Mouse (Mus musculus): Measurements from ENCODE around the gene Zmynd15. TPM values are rescaled to one million over a fixed set of nuclear protein-coding genes. Genes with fewer than 3 reads are reported as not detected.
"Not testable (repeated sequence)": the region's sequence is repeated elsewhere in the genome, so short reads cannot be mapped to it uniquely, and the experiment has no call there.

The Zmynd15 gene
- total and polyA plus RNA-seq, 3 experiments: 0.14 TPM; not detected in 2

DNA sequence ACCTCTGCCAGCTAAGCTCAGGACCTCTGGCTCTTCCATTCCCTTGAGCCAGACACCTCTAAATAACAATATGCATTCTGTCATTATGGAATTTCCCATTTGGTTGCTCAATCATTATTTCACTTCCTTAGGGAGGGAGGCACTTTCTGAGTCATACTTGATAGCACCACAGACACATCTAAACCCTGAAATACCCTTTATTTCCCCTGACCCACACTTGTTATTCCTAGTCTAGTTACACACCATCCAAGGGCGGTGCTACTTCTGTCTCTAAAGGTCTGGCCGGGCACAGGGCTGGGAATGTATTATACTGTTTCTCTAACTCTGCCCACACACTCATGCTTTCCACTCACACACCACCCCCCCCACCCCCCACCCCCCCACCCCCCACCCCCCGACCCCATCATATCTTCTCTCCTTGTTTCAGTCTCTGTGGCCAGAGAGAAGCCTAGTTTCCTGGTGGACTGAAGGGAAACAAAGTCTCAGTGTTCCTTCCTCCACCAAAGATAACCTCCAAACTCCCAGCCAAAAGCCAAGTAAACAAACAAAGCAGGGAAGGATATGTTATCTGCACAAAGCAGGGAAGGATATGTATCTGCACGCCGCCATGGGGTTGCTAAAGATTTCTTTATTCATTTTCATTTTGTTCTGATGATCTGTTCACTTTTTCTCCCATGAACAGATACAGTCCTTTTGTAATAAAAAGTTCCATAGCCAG is 8.8 kb downstream of the Zmynd15 start:
- no peak for DNase-seq (ENCODE audit: low read depth, low spot score)
- no peaks in the 10 kb centered on the region for H3K79me2 ChIP-seq (ENCODE audit: control insufficient read depth, insufficient read depth, low read length, poor library complexity)
- peaks cover 0 to 5% of the 10 kb centered on the region in 2 experiments; a peak in 2 of 4 replicates for H3K36me3 ChIP-seq (ENCODE audit: control insufficient read depth in 1 of 2, insufficient read depth in 2 of 2, low read length in 2 of 2)
- H3K9me3 ChIP-seq (replicated peaks; ENCODE audit: insufficient read depth, low read length): no peaks in the 10 kb centered on the region
- H3K27ac ChIP-seq (ENCODE audit: control insufficient read depth, low read depth, low read length): no peak overlapping the region
- H3K4me3 ChIP-seq (ENCODE audit: control insufficient read depth in 1 of 2, insufficient read depth in 1 of 2, low read depth in 2 of 2, low read length in 2 of 2): no peak overlapping the region
- peaks cover under 1 to 3% of the 10 kb centered on the region in 2 experiments for H3K27me3 ChIP-seq (ENCODE audit: control insufficient read depth in 1 of 2, insufficient read depth in 2 of 2, low read length in 2 of 2)
- peaks cover 0 to 6% of the 10 kb centered on the region in 2 experiments; a peak in 2 of 4 replicates for H3K4me1 ChIP-seq (ENCODE audit: control insufficient read depth in 1 of 2, insufficient read depth in 2 of 2, low read length in 2 of 2)
- no peak overlapping the region for H3K9ac ChIP-seq (ENCODE audit: control insufficient read depth, low read depth, low read length, poor library complexity, severe bottlenecking)
- no peak for TF ChIP-seq CTCF (IDR thresholded peaks at IDR 0.05 in 2 of 3, conservative IDR thresholded peaks at IDR 0.05 in 1 of 3; ENCODE audit: control insufficient read depth in 1 of 3, insufficient read depth in 1 of 3, low read depth in 2 of 3, low read length in 3 of 3, poor library complexity in 1 of 3, severe bottlenecking in 1 of 3)

GRCm38 (mm10) chr11:70469764-70470163 is 10.5 kb downstream of the Zmynd15 start:
- Histone ChIP-seq H3K36me3 (ENCODE audit: control insufficient read depth in 1 of 2, insufficient read depth in 2 of 2, low read length in 2 of 2) (peaks cover 0 to 9% of the 10 kb centered on the region in 2 experiments; a peak in 2 of 4 replicates), H3K27ac (ENCODE audit: control insufficient read depth, low read depth, low read length) (no peak overlapping the region), H3K4me3 (ENCODE audit: control insufficient read depth in 1 of 2, insufficient read depth in 1 of 2, low read depth in 2 of 2, low read length in 2 of 2) (no peak overlapping the region), H3K79me2 (ENCODE audit: control insufficient read depth, insufficient read depth, low read length, poor library complexity) (no peaks in the 10 kb centered on the region), H3K4me1 (ENCODE audit: control insufficient read depth in 1 of 2, insufficient read depth in 2 of 2, low read length in 2 of 2) (peaks cover 0 to 11% of the 10 kb centered on the region in 2 experiments; a peak in 3 of 4 replicates), H3K27me3 (ENCODE audit: control insufficient read depth in 1 of 2, insufficient read depth in 2 of 2, low read length in 2 of 2) (peaks cover 0 to 3% of the 10 kb centered on the region in 2 experiments; a peak in 2 of 4 replicates), H3K9me3 (replicated peaks; ENCODE audit: insufficient read depth, low read length) (no peaks in the 10 kb centered on the region), H3K9ac (ENCODE audit: control insufficient read depth, low read depth, low read length, poor library complexity, severe bottlenecking) (no peak overlapping the region)
- TF ChIP-seq MAX (IDR thresholded peaks at IDR 0.05; ENCODE audit: low read length) (no peak), EP300 (IDR thresholded peaks at IDR 0.05; ENCODE audit: low read depth in 1 of 2, low read length in 2 of 2) (no peak), ZMIZ1 (IDR thresholded peaks at IDR 0.05; ENCODE audit: low read depth, low read length) (no peak), HCFC1 (IDR thresholded peaks at IDR 0.05; ENCODE audit: low read depth, low read length) (no peak), ELF1 (IDR thresholded peaks at IDR 0.05; ENCODE audit: low read depth, low read length) (no peak), ZNF384 (IDR thresholded peaks at IDR 0.05; ENCODE audit: low read depth, low read length) (no peak)
- DNase-seq (ENCODE audit: low read depth, low spot score): no peak

DNA sequence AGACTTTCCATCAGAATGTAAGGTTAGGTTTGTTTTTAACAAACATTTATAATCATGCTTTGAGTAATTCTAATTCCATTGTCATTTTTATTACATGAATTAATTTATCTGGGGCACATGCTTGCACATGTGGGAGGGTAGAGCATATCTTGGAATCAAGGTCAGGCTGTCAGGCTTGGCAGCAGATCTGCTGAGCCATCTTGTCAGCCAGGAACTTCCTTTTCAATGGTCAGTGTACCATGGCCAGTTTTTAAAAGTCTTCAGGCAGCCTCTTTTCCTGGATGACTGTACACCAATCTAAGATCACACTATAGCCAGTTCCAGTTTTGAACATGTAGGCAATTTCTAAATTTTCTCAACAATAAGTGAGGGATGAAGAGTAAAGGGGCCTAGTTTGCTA is 13.5 kb downstream of the Zmynd15 start:
- Histone ChIP-seq H3K36me3 (ENCODE audit: control insufficient read depth in 1 of 2, insufficient read depth in 2 of 2, low read length in 2 of 2) (peaks cover 0 to 9% of the 10 kb centered on the region in 2 experiments; a peak in 2 of 4 replicates), H3K4me3 (ENCODE audit: control insufficient read depth in 1 of 2, insufficient read depth in 1 of 2, low read depth in 2 of 2, low read length in 2 of 2) (no peak overlapping the region), H3K27ac (ENCODE audit: control insufficient read depth, low read depth, low read length) (no peak overlapping the region), H3K79me2 (ENCODE audit: control insufficient read depth, insufficient read depth, low read length, poor library complexity) (no peaks in the 10 kb centered on the region), H3K9me3 (replicated peaks; ENCODE audit: insufficient read depth, low read length) (no peaks in the 10 kb centered on the region), H3K4me1 (ENCODE audit: control insufficient read depth in 1 of 2, insufficient read depth in 2 of 2, low read length in 2 of 2) (peaks cover 0 to 11% of the 10 kb centered on the region in 2 experiments; a peak in 3 of 4 replicates), H3K9ac (ENCODE audit: control insufficient read depth, low read depth, low read length, poor library complexity, severe bottlenecking) (no peak overlapping the region), H3K27me3 (ENCODE audit: control insufficient read depth in 1 of 2, insufficient read depth in 2 of 2, low read length in 2 of 2) (peaks cover 5 to 9% of the 10 kb centered on the region in 2 experiments)
- TF ChIP-seq CTCF (IDR thresholded peaks at IDR 0.05 in 2 of 3, conservative IDR thresholded peaks at IDR 0.05 in 1 of 3; ENCODE audit: control insufficient read depth in 1 of 3, insufficient read depth in 1 of 3, low read depth in 2 of 3, low read length in 3 of 3, poor library complexity in 1 of 3, severe bottlenecking in 1 of 3): no peak
- no peak for TF ChIP-seq NELFE (IDR thresholded peaks at IDR 0.05; ENCODE audit: low read depth, low read length)
- 0 out of 4 replicates have a peak, but pooled peaks of 1 of the 2 experiments have one; percentile 15 for TF ChIP-seq EP300 (IDR thresholded peaks at IDR 0.05; ENCODE audit: low read depth in 1 of 2, low read length in 2 of 2)
- TF ChIP-seq CHD2 (IDR thresholded peaks at IDR 0.05; ENCODE audit: low read length): no peak
- DNase-seq (ENCODE audit: low read depth, low spot score): no peak

- not testable (repeated sequence) for H3K9me3 ChIP-seq (replicated peaks; ENCODE audit: insufficient read depth, low read length); H3K4me3 ChIP-seq (ENCODE audit: control insufficient read depth in 1 of 2, insufficient read depth in 1 of 2, low read depth in 2 of 2, low read length in 2 of 2); DNase-seq (ENCODE audit: low read depth, low spot score); H3K36me3 ChIP-seq (ENCODE audit: control insufficient read depth in 1 of 2, insufficient read depth in 2 of 2, low read length in 2 of 2); H3K27me3 ChIP-seq (ENCODE audit: control insufficient read depth in 1 of 2, insufficient read depth in 2 of 2, low read length in 2 of 2); H3K27ac ChIP-seq (ENCODE audit: control insufficient read depth, low read depth, low read length); H3K79me2 ChIP-seq (ENCODE audit: control insufficient read depth, insufficient read depth, low read length, poor library complexity); H3K9ac ChIP-seq (ENCODE audit: control insufficient read depth, low read depth, low read length, poor library complexity, severe bottlenecking)
- peaks cover 0 to 11% of the 10 kb centered on the region in 2 experiments; a peak in 3 of 4 replicates for H3K4me1 ChIP-seq (ENCODE audit: control insufficient read depth in 1 of 2, insufficient read depth in 2 of 2, low read length in 2 of 2)
Observed at GRCm38 (mm10) chr11:70473291-70473690, 14.1 kb downstream of the Zmynd15 start.
